Mouse (Mus musculus): ENCODE data around the gene Rap1gds1. TPM values are rescaled to one million over a fixed set of nuclear protein-coding genes. Genes with fewer than 3 reads are reported as not detected.

Rap1gds1 gene
- total RNA-seq, 1 experiment from 2014 or later: 57.3 TPM

DNA sequence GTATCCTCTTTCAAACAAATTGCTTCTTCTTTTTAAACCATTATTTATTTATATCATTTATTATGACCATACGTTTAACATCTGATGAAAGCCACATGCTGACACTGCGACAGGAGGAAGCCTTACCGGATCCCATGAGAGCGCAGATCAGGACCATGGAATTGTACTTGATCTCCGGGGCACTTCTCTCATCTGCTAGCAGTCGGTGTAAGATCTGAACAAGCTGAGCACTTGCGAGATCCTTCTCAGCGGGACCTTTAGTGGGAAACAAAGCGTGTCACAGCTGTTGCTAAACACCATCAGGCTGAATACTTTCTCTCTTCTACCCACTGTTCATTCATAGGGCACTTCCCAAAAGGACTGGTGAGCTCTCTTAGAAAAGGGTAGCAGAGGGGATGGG, 133.4 kb downstream of the Rap1gds1 start:
- DNase-seq: no peak

DNA sequence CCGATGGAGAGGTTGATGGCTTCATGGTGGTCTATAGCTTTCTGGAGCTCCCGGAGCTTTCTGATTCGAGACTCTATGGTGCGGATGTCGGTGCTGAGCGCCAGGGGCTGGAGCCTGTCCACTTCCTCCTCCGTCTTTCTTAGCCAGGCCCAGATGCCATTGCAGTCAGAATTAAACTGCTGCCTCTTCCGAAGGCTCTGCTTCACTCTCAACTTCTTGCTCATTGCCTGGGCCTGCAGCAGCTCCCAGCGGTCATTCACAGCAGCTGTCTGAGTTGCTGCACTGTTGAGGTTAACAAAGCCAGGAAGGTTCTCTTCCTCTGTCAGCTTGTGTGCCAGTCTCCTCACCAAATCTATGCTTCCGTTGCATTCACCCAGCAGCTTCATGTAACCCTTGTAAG, 137.8 kb downstream of the Rap1gds1 start:
- DNase-seq: no peak

DNA sequence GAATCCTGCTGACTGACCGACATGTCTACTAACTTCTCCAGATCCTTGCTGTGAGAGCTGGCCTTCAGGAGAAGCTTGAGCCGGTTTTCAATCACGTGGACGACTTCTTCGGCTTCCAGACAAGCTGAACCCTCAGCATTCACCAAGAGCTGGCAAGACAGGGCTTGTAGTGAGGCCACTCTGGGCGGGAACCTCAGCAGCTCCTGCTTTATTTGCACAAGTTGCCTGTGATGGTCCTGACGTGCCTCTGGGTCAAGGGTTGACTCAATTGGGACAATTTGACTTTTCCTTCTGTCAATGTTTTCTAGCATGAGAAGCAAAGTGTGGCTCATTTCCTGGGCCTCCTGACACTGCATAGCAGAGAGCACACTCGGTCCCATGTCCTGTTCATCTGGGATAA, 138.2 kb downstream of the Rap1gds1 start:
- no peak for DNase-seq

DNA sequence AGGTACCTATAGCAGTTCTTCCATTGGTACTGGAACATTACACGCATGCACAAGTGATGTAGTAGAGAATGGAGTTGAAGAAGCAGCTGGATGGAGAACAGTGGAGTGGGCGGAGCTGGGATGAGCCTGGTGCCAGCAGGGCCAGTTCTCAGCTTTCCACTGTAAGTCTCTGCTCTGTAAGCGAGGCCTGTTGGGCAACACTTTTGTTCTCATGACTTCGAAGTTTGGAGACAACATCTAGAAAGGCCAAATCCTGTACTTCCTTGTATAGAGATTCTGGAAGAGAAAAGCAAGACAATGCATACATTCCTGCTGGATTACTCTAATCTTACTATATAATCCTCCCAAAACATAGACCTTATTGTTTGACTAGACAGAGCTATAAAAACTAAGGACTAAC, 147.6 kb downstream of the Rap1gds1 start:
- no peak for DNase-seq

DNA sequence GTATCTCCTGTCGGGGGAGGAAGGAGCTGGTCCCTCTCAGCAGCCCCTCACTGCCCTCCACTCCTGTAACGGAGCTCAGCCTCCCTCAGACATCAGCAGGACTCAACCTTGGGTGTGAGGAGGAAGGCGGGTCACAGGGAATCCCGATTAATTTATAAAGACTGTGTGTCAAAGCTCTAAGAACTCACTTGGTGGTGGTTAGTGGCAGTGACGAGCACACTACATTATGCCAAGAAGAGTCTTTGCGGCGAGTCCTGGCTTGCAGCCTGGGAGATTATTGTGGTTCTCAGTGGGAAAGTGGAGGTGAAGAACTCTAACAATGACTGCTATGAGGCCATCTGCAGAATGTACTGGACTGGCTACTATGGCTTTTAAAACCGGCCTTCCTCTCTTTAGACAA, 148.8 kb downstream of the Rap1gds1 start:
- DNase-seq: no peak

DNA sequence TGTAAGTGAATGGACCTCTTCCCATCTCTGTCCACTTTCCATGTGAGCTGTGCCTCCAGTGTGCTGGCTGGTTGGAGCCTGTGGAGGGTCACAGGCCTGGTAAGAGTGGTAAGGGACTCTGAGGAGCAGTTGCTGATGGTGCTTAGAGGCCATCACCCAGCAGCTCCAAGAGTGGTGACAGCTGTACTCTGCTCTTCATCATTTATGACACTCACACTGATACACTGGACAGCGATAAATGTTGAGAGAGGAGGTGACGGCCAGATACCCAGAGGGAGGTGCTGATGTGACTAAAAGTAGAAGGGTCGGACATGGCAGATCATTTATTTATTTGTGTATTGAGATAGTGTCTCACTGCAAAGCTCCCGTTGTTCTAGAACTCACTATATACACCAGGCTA, 156.8 kb downstream of the Rap1gds1 start:
- no peak for DNase-seq

DNA sequence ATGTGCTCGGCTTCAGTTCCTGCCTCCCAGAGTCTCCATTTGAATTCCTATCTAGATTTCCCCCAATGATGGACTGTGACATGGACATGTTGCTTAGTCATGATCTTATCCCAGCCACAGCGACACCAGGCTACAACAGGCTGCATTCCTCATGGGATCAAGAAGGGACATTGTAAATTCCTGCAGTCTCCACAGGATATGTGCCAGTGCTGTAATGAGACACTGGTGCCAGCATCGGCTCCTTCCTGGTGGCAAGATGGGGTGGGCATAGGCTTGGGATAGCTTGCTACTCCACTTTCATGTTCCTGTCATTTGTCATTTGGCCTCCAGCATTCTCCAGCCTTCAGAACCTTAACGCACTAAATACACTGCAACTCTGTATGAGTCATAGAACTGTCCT, 158.0 kb downstream of the Rap1gds1 start:
- no peak for DNase-seq

DNA sequence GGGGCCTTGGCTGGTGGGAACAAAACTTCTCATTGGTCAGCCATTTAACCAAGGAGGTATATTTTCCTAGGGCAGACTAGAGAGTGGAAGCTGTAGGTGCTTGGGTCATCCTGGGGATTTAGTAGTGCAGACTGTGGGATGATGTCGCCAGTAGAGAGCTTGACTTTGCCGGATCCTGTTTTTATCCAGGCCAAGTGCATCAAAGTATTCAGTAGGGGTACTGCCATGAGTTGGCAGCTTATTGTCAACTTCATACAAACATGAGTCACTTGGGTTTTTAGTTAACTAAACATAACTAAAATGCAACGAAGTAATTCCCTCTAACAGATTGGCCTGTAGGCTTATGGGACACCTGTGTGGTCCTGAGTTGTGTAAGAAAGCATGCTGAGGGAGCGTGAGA, 158.4 kb downstream of the Rap1gds1 start:
- no peak for DNase-seq

DNA sequence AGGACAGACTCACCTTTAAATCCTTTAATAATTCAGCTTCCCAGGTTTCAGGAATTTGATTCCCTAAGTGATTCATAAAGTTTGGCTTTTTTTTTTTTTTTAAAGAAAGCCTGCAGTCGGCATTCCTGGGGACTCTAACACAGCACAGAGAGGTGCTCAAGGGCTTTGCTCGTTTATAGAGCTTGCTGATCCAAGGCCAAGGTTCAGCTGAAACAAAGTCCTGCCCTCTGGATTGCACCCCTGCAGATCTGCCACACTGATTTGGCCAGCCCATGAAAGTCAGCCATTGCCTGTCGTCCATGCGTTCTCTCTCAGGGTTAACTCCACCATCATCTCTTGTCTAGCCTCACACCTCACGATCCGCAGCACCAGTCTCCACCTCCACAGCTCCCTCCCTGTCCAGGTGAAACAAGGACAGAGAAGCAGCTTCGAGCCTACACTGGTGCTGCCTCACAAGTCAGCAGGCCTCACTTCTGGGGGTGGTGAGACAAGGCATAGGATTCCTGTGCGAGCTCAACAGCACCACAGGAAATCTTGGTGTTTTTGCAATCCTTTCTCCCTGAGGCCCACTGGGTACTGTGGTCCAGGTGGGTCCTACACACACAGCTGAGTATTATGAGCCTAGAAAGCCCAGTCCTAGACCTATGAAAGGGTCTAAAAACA, 160.2 kb downstream of the Rap1gds1 start:
- DNase-seq: no peak

DNA sequence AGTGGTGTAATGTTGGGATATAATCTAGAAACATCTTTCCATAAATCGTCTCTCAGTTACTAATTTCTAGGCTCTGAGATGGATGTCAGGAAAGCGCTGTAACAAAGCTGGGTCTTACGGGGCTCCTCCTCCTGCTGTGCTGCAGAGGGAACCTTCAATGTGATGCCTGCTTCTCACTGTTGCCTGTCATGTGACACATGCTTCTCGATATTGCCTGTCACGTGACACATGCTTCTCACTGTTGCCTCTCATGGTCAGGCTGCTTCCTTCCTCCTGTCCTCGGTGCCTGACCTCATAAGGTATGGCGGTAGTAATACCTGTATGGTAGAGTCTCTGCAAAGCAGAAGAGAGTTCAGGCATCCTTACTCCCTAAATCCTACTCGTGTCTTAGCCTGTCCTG, 162.5 kb downstream of the Rap1gds1 start:
- no peak for DNase-seq

DNA sequence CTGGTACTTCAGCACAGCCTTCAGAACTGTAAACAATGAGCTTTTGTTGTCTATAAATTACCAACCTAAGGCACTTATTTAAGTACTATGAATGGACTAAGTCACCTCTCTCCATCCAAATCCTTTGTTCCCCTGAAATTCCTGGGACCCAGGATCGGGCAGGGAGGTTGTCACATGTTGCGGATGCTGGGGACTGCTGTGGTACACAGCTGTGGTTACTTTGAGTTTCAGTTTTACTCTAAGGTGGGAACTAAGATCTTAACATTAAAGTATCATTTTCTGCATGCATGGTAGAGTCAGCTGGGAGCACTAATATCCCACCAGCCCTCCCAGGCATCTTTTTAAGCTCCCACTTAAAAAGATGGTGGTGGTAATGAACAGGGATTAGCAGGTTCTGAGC, 165.7 kb downstream of the Rap1gds1 start:
- DNase-seq: no peak

DNA sequence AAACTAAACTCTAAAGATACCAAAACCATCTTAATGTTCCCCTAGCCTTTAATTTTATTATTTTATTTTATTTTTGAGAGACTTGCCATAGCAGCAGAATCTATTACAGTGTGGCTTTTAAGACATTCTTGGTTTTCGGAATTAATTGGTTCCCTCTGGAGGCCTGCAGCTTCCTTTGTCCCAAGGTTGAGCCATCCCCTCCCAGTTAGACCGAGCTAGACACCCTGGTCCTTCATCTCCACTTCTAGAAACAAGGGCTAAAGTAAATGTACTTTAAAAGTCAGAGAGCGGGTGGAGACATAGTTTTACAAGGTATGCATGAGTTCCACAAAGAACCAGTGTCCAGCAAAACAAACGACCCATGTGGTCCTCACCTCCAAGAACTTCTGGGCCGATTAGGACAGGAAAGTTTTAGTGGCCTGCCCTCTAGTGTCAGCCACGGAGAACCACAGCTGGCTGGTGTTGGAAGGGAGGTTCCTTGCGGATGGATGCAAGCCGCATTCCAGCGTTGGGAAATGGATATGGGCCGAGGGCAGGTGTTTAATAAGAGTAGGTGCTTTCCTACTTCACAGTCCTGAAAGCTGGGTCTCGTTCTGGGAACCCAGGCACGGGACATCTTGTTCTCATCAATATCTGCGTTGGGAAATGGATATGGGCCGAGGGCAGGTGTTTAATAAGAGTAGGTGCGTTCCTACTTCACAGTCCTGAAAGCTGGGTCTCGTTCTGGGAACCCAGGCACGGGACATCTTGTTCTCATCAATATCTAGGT, 168.7 kb downstream of the Rap1gds1 start:
- peak; percentile 54 for DNase-seq

DNA sequence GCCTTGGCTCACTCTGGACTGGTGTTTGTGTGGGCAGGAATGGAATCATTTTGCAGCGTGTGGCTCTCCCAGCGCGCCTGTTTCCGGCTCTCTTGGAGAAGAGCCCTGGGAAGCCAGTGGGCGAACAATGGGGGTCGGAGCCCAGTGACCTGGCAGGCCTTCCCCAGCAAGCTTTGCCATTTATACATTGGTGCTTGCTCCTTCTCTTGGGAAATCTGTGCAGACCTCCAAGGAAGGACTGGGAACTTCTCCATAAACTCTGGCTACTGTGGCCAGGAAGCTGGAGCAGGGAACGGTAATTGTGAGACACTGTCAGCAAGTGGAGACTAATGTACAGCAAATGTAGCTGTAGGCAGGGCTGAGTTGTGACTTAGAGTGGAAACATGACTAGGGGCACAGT, 169.3 kb downstream of the Rap1gds1 start:
- no peak for DNase-seq

DNA sequence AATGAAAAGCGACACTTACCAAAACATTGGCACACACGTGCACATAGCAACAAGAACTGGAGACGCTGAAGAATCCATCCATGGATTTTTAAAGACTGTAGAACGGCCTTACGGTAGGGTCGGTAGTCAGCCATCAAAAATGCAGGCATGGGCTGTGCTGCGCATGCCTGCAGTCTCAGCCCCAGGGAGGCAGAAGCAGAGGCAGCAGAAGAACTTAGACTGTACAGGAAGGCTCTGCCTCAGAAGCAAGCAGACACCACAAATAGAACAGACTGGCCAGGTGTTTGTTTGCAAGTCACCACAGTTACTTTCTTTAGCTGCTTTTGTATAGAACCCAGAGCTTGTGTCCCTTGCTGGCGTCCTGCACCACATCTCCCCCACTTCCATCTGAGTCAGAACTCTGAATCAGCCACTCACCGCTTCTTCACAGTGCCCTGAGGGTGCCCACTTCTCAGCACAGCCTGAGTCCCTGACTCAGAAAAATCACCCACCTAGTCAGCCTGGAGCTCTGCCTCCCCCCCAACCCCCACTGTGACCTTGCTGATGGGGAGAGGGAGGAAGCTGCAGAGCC, 174.3 kb downstream of the Rap1gds1 start:
- peak; percentile 61 for DNase-seq

DNA sequence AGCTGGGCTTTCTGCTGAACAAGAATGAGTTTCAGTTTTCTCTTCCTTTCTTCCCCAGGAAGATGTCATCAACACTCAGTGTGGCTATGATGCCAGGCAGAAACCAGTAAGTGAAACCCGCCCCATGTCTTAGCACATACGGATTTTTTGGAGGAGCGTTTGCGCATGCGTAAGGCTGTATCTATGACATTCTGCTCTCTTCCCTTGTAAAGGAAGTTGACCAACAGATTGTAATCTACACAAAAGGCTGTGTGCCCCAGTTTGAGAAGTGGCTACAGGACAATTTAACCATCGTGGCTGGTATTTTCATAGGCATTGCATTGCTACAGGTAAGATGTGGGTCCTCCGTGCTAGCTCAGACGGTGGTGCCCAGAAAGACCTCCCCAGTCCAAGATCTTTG, 176.9 kb downstream of the Rap1gds1 start:
- no peak for DNase-seq

DNA sequence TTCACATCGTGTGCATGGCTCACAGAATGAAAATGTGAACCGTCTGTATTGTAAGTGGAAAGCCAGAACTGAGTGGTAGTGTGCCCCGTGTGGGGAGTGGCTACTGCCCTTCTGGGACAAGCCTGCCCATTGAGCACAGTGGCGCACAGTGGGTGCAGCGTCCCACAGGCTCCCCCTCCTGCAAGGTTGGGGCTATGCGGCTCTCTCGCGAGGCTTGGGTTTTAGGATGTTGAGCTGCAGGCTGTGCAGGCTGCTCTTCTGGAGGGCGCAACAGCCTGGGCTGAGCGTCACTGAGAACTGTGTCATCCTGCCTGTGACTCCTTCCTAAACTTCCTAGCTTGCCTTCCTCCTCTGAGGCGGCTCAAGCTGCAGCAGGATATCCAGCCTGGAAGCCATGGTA, 177.5 kb downstream of the Rap1gds1 start:
- no peak for DNase-seq

DNA sequence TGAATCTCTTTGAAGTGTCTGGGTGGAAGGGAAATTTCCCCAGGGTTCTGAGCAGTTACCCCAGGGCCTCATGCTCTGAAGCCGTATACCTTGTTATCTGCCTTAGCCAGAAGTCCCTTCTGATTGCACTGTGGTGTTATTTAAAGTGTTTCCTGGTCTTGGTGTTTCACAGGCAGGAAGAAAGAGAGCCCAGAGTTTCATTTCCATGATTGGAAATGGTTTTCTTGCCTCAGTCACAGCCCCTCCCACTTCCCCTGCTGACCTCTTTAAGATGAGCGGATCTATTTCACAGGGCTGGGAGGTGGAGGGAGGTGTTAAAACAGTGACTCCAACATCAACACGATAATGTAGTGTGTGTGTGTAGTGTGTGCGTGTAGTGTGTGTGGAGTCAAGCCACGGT, 181.5 kb downstream of the Rap1gds1 start:
- no peak for DNase-seq

DNA sequence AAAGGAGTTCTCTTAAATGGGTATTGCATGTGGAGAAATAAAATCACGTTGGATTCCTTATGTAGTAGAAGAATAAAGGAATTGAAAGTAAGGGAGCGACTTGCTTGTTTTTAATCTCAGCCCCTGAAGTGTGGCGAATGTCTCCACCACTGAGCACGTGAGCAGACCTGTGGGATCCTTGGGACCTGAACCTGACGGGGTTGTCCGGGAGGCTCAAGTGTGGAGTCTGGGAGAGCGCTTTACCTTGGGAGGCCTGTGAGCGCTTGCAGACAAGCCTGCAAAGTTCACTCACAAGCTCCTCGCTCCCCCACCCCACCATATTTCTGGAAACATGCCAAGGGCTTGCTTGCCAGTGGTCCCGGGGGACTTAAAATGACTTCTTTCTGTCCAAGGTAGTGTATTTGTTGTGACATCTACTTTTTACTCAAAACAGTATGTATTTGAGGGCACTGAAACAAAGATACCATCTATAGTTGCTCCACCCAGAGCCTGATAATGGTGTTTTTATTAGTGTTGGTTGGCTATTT, 185.2 kb downstream of the Rap1gds1 start:
- DNase-seq: no peak

DNA sequence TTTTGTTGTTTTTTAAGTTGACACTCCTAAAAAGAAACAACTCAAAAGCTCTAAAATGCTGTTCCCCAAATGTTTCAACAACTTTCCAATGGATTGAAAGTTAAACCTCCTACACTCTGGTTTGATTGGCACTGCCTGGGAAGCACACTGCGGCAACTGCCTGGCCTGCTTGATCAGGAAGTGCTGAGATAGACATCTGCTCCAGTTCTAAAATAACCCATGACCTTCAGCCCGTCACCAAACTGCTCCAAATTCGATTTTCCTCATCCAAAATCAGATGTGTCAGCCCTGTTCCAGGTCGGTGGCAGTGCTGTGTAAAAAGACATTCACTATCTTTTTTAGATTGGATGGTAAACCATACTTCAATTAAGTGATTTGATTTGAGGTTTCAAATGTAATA, 185.8 kb downstream of the Rap1gds1 start:
- DNase-seq: no peak

DNA sequence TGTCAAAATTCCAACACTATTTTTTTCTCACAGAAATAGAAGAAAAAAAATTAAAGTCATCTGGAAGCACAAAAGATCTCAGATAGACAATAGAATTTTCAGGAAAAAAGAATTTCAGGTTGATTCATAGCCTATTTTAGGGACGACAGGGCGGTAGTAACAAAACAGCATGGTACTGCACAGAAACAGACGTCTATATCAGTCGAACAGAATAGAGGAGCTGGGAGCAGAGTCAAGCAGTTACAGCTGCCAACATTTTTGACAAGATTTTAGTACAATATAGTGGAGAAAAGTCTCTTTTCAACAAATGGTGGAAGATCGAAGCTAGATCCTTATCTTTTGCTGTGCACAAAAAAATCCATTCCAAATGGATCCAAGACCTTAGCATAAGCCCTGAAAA, 188.9 kb downstream of the Rap1gds1 start:
- no peak for DNase-seq

DNA sequence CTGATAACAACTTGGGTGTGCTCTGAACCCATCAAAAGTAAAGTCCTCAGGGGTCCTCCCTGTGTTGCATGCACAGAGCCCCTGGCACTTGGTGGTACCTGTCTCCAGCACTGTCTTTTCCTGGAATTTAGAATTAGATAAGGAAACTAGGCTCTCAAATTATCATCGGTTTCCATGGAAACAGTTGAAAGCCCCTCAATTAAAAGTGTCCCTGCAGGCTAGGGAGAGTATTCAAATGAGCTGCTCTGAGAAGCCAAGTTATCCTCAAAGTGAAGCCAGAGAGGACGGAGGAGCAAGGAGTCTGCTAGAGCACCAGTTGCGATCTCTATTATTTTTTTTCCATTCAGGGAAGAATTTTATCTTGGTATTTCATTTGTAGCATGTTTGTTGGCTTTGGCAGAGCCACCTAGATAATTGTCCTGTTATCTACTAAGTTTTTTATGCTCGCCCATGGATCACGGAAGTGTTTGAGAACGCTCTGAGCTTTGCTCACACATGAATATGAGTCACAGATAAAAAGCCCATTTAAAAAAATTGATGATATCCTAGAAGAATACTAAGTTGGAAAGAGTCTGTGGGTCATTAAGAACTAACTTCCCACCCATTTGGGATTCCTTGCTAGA, 193.2 kb downstream of the Rap1gds1 start:
- DNase-seq: no peak

DNA sequence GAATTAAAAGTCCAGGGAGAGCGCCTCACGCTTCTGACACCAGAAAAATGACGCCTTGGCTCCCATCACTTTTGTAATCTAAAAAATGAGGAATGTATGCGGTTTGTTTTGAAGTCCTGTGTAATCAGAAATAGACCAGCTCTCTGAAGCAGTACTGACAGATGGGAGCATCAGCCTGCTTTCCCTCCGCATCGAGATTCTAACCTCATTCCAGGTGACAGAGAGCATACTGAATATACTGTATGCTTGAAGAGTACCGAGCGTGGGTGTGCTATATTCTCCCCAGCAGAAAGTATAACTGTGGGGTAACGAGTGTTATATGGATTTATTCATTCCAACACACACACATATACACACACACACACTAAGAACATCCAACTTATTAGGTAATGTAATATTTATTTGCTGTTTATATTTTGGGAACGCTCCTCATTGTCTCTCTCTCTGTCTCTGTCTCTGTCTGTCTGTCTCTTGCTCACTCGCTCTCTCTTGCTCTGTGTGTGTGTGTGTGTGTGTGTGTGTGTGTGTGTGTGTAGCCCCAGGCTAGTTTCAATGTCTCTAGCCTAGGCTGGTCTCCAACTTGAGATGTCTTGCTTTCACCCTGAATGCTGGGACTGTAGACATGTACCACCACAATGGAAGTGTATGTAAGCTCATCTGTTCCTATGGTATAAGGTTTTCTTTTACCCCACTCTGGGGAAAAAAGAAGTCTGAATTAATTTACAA, 193.8 kb downstream of the Rap1gds1 start:
- DNase-seq: no peak
